Mouse (Mus musculus): ENCODE measurements at regions not wholly inside any gene's neighbourhood (a gene's known extent, or its start where the extent isn't known, plus 50 kb on each side); places are given as distances from the start of the nearest gene placed in this dataset. TPM values are rescaled to one million over a fixed set of nuclear protein-coding genes. Genes with fewer than 3 reads are reported as not detected.
"Not testable (repeated sequence)": the region's sequence is repeated elsewhere in the genome, so short reads cannot be mapped to it uniquely, and the experiment has no call there.

- WGBS = no CpG with 5 or more reads among the region's 1 CpGs
- not testable (repeated sequence) for H3K9ac ChIP-seq (ENCODE audit: low read depth, low read length); H3K27me3 ChIP-seq (replicated peaks; ENCODE audit: control insufficient read depth, insufficient read depth, low read length); H3K9me3 ChIP-seq (ENCODE audit: control insufficient read depth, low read length); ATAC-seq (replicated peaks; ENCODE audit: low FRiP score); H3K4me3 ChIP-seq (ENCODE audit: low read depth, low read length); H3K27ac ChIP-seq (ENCODE audit: low read depth, low read length); H3K4me2 ChIP-seq; DNase-seq (ENCODE audit: low spot score); H3K4me1 ChIP-seq (replicated peaks; ENCODE audit: control insufficient read depth, insufficient read depth, low read length); H3K36me3 ChIP-seq (ENCODE audit: control insufficient read depth, insufficient read depth, low read length)
Measured at GRCm38 (mm10) chr12:115761766-115762165, 285.8 kb upstream of the Zfp386 start.

GRCm38 (mm10) chr12:115764939-115765479 lies 282.5 kb upstream of the Zfp386 start:
- WGBS = 63% methylated on average over 4 of the region's 4 CpGs
- H3K27me3 ChIP-seq (replicated peaks; ENCODE audit: control insufficient read depth, insufficient read depth, low read length); H3K4me2 ChIP-seq; H3K9ac ChIP-seq (ENCODE audit: low read depth, low read length); H3K4me3 ChIP-seq (ENCODE audit: low read depth, low read length); H3K4me1 ChIP-seq (replicated peaks; ENCODE audit: control insufficient read depth, insufficient read depth, low read length); H3K36me3 ChIP-seq (ENCODE audit: control insufficient read depth, insufficient read depth, low read length); H3K9me3 ChIP-seq (ENCODE audit: control insufficient read depth, low read length); DNase-seq (ENCODE audit: low spot score); ATAC-seq (replicated peaks; ENCODE audit: low FRiP score); H3K27ac ChIP-seq (ENCODE audit: low read depth, low read length): not testable (repeated sequence)

GRCm38 (mm10) chr12:115771176-115771575 lies 276.3 kb upstream of the Zfp386 start:
- H3K4me3 ChIP-seq (ENCODE audit: low read depth, low read length); H3K4me1 ChIP-seq (replicated peaks; ENCODE audit: control insufficient read depth, insufficient read depth, low read length); H3K36me3 ChIP-seq (ENCODE audit: control insufficient read depth, insufficient read depth, low read length); H3K27ac ChIP-seq (ENCODE audit: low read depth, low read length); H3K9me3 ChIP-seq (ENCODE audit: control insufficient read depth, low read length); ATAC-seq (replicated peaks; ENCODE audit: low FRiP score); H3K9ac ChIP-seq (ENCODE audit: low read depth, low read length); H3K4me2 ChIP-seq; H3K27me3 ChIP-seq (replicated peaks; ENCODE audit: control insufficient read depth, insufficient read depth, low read length); DNase-seq (ENCODE audit: low spot score): not testable (repeated sequence)

GRCm38 (mm10) chr12:115790369-115790768 lies 257.2 kb upstream of the Zfp386 start:
- H3K4me2 ChIP-seq; H3K36me3 ChIP-seq (ENCODE audit: control insufficient read depth, insufficient read depth, low read length); H3K9me3 ChIP-seq (ENCODE audit: control insufficient read depth, low read length); H3K4me1 ChIP-seq (replicated peaks; ENCODE audit: control insufficient read depth, insufficient read depth, low read length); DNase-seq (ENCODE audit: low spot score); H3K27ac ChIP-seq (ENCODE audit: low read depth, low read length); H3K9ac ChIP-seq (ENCODE audit: low read depth, low read length); H3K27me3 ChIP-seq (replicated peaks; ENCODE audit: control insufficient read depth, insufficient read depth, low read length); H3K4me3 ChIP-seq (ENCODE audit: low read depth, low read length); ATAC-seq (replicated peaks; ENCODE audit: low FRiP score): not testable (repeated sequence)
- 68% methylated on average over 1 of the region's 1 CpGs for WGBS

- ATAC-seq (replicated peaks; ENCODE audit: low FRiP score); H3K9me3 ChIP-seq (ENCODE audit: control insufficient read depth, low read length); H3K36me3 ChIP-seq (ENCODE audit: control insufficient read depth, insufficient read depth, low read length); H3K9ac ChIP-seq (ENCODE audit: low read depth, low read length); H3K4me1 ChIP-seq (replicated peaks; ENCODE audit: control insufficient read depth, insufficient read depth, low read length); H3K27me3 ChIP-seq (replicated peaks; ENCODE audit: control insufficient read depth, insufficient read depth, low read length); H3K27ac ChIP-seq (ENCODE audit: low read depth, low read length); H3K4me2 ChIP-seq; H3K4me3 ChIP-seq (ENCODE audit: low read depth, low read length); DNase-seq (ENCODE audit: low spot score): not testable (repeated sequence)
- 48% methylated on average over 2 of the region's 2 CpGs for WGBS
Measured at GRCm38 (mm10) chr12:115802499-115802898, 245.0 kb upstream of the Zfp386 start.

- H3K9me3 ChIP-seq (ENCODE audit: control insufficient read depth, low read length); DNase-seq (ENCODE audit: low spot score); H3K27me3 ChIP-seq (replicated peaks; ENCODE audit: control insufficient read depth, insufficient read depth, low read length); H3K4me2 ChIP-seq; H3K4me3 ChIP-seq (ENCODE audit: low read depth, low read length); H3K27ac ChIP-seq (ENCODE audit: low read depth, low read length); H3K36me3 ChIP-seq (ENCODE audit: control insufficient read depth, insufficient read depth, low read length); H3K4me1 ChIP-seq (replicated peaks; ENCODE audit: control insufficient read depth, insufficient read depth, low read length); ATAC-seq (replicated peaks; ENCODE audit: low FRiP score); H3K9ac ChIP-seq (ENCODE audit: low read depth, low read length): not testable (repeated sequence)
- WGBS = 43% methylated on average over 2 of the region's 2 CpGs
Measured at GRCm38 (mm10) chr12:115803675-115804074, 243.8 kb upstream of the Zfp386 start.

- Histone ChIP-seq H3K27me3 (replicated peaks; ENCODE audit: control insufficient read depth, insufficient read depth, low read length) (no peaks in the 10 kb centered on the region), H3K9ac (ENCODE audit: low read depth, low read length) (no peak overlapping the region), H3K36me3 (ENCODE audit: control insufficient read depth, insufficient read depth, low read length) (no peaks in the 10 kb centered on the region), H3K4me1 (replicated peaks; ENCODE audit: control insufficient read depth, insufficient read depth, low read length) (no peaks in the 10 kb centered on the region), H3K4me2 (no peak overlapping the region), H3K27ac (ENCODE audit: low read depth, low read length) (no peak overlapping the region), H3K9me3 (ENCODE audit: control insufficient read depth, low read length) (no peaks in the 10 kb centered on the region), H3K4me3 (ENCODE audit: low read depth, low read length) (no peak overlapping the region)
- DNase-seq (ENCODE audit: low spot score) (no peak), ATAC-seq (replicated peaks; ENCODE audit: low FRiP score) (no peak)
- WGBS = 50% methylated on average over 1 of the region's 1 CpGs
Measured at GRCm38 (mm10) chr12:115807978-115808377, 239.5 kb upstream of the Zfp386 start.

Small RNA genes in the stretch of these regions (microRNA-seq; reads per million reads assigned to microRNA genes)
- gene Gm27722 (ENCODE audit: borderline number of aligned reads) = not detected
- gene Mir6388 (ENCODE audit: borderline number of aligned reads) = not detected
